Mouse (Mus musculus) erythroblast, embryonic 14.5 days (primary cell): ENCODE results near the gene Suclg1.

Experiments
- GATA1 ChIP-seq: IDR thresholded peaks from 2 replicates; pipeline ENCODE4 v1.6.1; 2012; ENCODE audit warnings: low read length, inconsistent platforms, mixed read lengths
- TAL1 ChIP-seq: IDR thresholded peaks from 3 replicates; pipeline ENCODE4 v1.6.1; 2012; ENCODE audit warnings: low read length, inconsistent platforms, mixed read lengths

DNA sequence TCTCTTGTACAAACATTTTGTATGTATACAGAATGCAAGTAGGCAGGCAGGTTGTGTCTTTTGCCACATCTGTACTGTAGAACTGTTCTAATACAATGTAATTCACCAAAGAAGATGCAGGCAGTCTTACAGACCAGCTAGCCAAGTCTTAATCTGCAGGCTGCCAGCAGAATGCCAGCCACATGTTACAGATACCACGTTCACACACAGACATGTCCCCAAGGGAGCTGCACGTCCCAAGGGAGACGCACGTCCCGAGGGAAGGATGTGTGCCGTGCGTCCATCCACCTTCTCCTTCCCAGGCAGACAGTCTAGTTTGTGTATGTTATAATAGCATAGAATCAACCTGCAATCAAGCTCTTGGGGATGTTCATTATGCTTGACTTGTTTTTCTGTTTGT, 8.9 kb downstream of the Suclg1 start:
- TF ChIP-seq GATA1 (no peak), TAL1 (no peak)
